Mouse (Mus musculus): ENCODE results near the gene Fam135a. TPM values are rescaled to one million over a fixed set of nuclear protein-coding genes. Genes with fewer than 3 reads are reported as not detected.
"Not testable (repeated sequence)": the region's sequence is repeated elsewhere in the genome, so short reads cannot be mapped to it uniquely, and the experiment has no call there.

The Fam135a gene
- total RNA-seq, 2 experiments from 2014 or later = 17.1 to 19.3 TPM

- no peak for DNase-seq
These were observed 31.3 kb downstream of the Fam135a start for GRCm38 (mm10) chr1:24068830-24069229.

GRCm38 (mm10) chr1:24066706-24067105, 33.4 kb downstream of the Fam135a start:
- no peak for DNase-seq

GRCm38 (mm10) chr1:24055706-24056105, 44.4 kb downstream of the Fam135a start:
- no peak for DNase-seq

GRCm38 (mm10) chr1:24046730-24047510, 53.2 kb downstream of the Fam135a start:
- DNase-seq = no peak

GRCm38 (mm10) chr1:24045627-24046026, 54.5 kb downstream of the Fam135a start:
- no peak for DNase-seq

- no peak for DNase-seq
These were observed 57.1 kb downstream of the Fam135a start for GRCm38 (mm10) chr1:24043007-24043406.

- no peak for DNase-seq
These were observed 66.2 kb downstream of the Fam135a start for GRCm38 (mm10) chr1:24033759-24034423.

- no peak for DNase-seq
These were observed 89.3 kb downstream of the Fam135a start for GRCm38 (mm10) chr1:24010821-24011220.

GRCm38 (mm10) chr1:24010016-24010415, 90.1 kb downstream of the Fam135a start:
- no peak for DNase-seq

GRCm38 (mm10) chr1:24007621-24008020, 92.5 kb downstream of the Fam135a start:
- DNase-seq = no peak

- DNase-seq = peak; percentile 90
These were observed 94.9 kb downstream of the Fam135a start, which contains the start of gene Sdhaf4 for GRCm38 (mm10) chr1:24005070-24005804. TSS of gene Sdhaf4 (minus strand) at chr1:24005656.

GRCm38 (mm10) chr1:23999318-23999717, 100.8 kb downstream of the Fam135a start:
- DNase-seq = no peak

- no peak for DNase-seq
These were observed 101.3 kb downstream of the Fam135a start for GRCm38 (mm10) chr1:23998866-23999265.

- DNase-seq = no peak
These were observed 101.9 kb downstream of the Fam135a start for GRCm38 (mm10) chr1:23998120-23998810.

GRCm38 (mm10) chr1:23997493-23997892, 102.6 kb downstream of the Fam135a start:
- no peak for DNase-seq

- DNase-seq = no peak
These were observed 104.7 kb downstream of the Fam135a start for GRCm38 (mm10) chr1:23995420-23995819.

- no peak for DNase-seq
These were observed 117.0 kb downstream of the Fam135a start for GRCm38 (mm10) chr1:23983118-23983517.

- no peak for DNase-seq
These were observed 121.9 kb downstream of the Fam135a start for GRCm38 (mm10) chr1:23978281-23978680.

- not testable (repeated sequence) for DNase-seq
These were observed 129.0 kb downstream of the Fam135a start for GRCm38 (mm10) chr1:23971159-23971558.

- no peak for DNase-seq
These were observed 132.0 kb downstream of the Fam135a start for GRCm38 (mm10) chr1:23968027-23968725.

- no peak for DNase-seq
These were observed 133.9 kb downstream of the Fam135a start for GRCm38 (mm10) chr1:23966226-23966625.

Data from gastrocnemius, postnatal 25 days (tissue).